Mouse (Mus musculus) cortical plate, adult 2 months (tissue): ENCODE data around the gene Lck.

Experiments
- CTCF ChIP-seq: fragments of 200-500 bp; IDR thresholded peaks from 2 replicates; pipeline ENCODE4 v1.5.1; 2011; ENCODE audit warnings: mild to moderate bottlenecking, control low read depth, low read length; ENCODE audit not compliant: insufficient read depth; ENCODE audit errors: extremely low read depth
- POLR2A ChIP-seq: fragments of 200-500 bp; IDR thresholded peaks from 2 replicates; pipeline ENCODE4 v1.6.1; 2011; ENCODE audit warnings: mild to moderate bottlenecking, low read length, control low read depth; ENCODE audit not compliant: insufficient read depth; ENCODE audit errors: extremely low read depth

GRCm38 (mm10) chr4:129540012-129540411, 33.4 kb downstream of the Lck start:
- TF ChIP-seq POLR2A: no peak
- no peak for TF ChIP-seq CTCF
